Mouse (Mus musculus): ENCODE data around the gene Ski. TPM values are rescaled to one million over a fixed set of nuclear protein-coding genes. Genes with fewer than 3 reads are reported as not detected.

Ski gene
- total RNA-seq, 2 experiments from 2014 or later, result 106 to 111 TPM

GRCm38 (mm10) chr4:155151845-155152244 lies 70.5 kb downstream of the Ski start:
- DNase-seq (ENCODE audit: low spot score in 2 of 2), result no peak

DNA sequence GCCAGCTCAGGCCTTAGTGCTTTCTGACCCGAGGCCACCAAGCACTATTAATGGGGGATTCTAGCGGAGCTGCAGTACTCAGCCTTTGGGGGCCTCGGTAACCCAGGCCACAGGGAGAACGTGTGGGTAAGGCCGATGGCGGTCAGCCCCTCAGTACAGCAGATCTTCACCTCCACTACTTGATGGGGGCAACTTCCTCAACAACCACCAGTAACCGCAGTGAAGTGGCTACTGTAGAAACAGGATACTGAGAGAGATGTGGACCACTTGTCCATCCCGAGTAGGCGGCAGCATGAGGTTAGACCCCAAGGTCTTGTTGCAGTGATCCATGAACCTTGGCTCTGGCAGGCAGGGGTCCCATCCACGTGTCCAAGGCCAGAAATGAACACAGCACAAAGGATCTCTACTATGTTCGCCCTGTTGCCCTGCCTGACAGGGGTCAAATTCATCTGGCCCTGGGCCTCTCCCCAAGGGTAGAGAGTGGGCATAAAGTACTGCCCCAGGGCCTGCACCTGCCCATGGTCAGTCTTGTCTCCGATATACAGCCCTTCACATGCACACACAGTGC lies 71.1 kb downstream of the Ski start:
- DNase-seq (ENCODE audit: low spot score in 2 of 2), result no peak

- peak; percentile 69 to 82 for DNase-seq (ENCODE audit: low spot score in 2 of 2)
These were observed 71.9 kb downstream of the Ski start for GRCm38 (mm10) chr4:155150276-155151113.

- DNase-seq (ENCODE audit: low spot score in 2 of 2), result no peak
These were observed 72.5 kb downstream of the Ski start for GRCm38 (mm10) chr4:155149941-155150275.

- DNase-seq (ENCODE audit: low spot score in 2 of 2), result no peak
These were observed 73.3 kb downstream of the Ski start for GRCm38 (mm10) chr4:155148910-155149698.

DNA sequence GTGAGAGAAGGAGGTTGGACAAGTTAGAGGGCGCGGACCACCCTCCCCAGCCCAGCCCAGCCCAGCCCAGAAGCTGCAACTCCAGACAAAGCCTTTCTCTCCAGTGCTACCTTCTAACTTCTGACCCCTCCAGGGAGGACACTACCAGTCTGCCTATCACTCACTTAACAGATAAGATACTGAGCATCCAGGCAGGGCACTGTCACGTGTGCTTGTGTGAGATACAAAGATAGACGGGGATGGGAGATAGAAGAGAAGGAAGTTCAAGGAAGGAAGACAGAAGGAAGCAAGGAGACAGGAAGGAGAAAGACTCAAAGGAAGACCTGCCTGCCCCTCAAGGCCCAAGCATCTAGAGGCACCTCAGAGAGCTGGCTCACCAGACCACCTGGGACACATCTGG lies 73.9 kb downstream of the Ski start:
- DNase-seq (ENCODE audit: low spot score in 2 of 2), result no peak

DNA sequence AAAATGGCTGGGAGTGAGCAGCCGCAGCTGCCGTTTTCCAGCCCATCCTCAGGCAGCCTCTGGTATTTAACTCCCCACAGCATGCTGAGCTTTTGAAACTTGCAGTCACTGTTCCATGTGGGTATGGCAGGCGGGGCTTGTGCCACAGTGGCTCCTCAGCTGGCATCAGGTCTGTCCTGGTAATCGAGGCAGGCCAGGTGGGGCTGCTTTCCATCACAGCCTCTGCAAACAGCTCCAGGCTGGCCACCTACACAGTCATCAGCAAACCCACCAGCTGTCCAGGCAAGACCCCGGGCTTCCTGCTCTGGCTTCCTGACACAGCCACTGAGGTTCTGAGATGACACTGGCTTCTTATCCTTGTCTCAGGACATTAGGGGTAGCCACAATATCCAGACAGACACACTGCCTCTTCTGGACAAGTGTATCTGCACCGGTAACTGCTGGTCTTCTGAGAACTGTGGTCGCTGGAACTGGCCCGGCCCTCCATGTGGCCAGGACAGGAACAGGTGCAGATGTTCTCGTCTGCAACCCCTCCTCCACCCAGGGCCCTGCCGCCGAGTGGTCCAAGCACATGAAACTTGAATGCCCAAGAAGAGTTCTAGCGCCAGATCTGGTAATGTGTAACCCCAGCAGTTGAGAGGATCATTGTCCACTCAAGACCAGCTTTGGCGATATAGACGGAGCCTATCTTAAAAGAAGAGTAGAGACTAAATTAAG lies 76.1 kb downstream of the Ski start:
- DNase-seq (ENCODE audit: low spot score in 2 of 2), result no peak

- no peak for DNase-seq (ENCODE audit: low spot score in 2 of 2)
These were observed 77.7 kb downstream of the Ski start for GRCm38 (mm10) chr4:155144548-155145180.

DNA sequence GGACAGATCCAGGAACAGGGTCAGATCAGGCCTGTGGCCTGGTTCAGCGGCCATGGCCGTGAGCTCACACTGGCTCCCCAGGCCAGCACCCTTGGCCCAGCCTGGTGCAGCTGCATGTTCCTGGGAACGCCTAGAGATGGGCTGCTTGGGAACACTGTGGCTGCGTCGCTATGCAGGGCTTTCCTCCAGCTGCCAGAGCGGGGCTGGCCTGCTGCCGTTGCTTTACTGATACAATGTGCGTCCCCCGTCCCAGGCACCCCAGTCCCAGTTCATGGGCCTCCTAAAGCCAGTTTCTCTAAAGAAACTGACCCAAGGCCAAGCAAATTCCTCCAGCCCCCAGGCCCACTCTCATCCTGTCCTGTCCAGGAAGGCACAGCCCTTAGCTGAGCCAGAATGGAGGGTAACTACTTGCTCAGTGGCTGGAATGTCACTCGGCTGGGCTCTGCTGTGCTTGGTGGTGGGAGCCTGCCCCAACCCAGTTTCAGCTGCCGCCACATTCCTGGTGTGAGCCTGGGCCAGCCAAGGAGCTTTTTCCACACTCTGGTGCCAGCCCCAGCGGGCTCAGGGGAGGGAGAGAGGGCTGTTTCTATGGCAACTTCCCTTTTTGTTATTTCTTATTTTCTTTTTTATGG lies 78.4 kb downstream of the Ski start:
- no peak for DNase-seq (ENCODE audit: low spot score in 2 of 2)

DNA sequence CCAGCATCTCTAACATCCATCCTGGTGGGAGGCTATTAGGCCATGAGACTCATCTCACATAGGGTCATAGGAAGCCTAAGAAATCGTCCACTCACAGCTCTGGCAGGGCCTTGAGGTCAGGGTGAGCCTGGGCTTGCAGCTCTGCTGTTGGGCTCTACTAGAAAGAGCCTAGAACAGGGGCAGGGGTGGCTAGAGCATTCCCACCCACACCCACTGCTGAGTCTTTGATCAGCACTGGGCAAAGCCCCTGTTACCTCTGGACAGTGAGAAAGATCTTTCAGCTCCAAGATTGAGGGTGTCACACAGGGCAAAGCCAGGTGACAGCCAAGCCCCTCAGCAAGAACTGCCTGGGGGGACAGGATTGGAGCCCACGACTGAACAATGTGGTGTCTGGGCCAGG lies 79.0 kb downstream of the Ski start:
- no peak for DNase-seq (ENCODE audit: low spot score in 2 of 2)

DNA sequence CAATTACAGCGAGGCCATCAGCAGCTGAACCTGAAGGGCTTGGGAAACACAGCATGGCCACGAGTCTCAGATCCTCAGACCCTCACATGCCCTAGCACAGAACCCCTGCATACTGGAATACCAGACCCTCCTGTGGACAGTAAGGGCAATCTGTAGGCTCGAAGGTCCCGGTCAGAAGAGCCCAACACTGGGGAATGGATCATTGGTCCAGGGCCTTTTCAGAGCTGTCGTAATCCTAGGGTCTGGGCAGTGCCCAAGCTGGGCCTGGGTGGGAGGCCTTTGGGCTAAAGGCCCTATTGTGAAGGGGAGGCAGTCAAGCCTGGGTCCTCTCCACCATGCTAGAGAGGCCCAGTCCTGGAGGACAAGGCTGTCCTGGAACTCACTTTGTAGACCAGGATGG lies 79.6 kb downstream of the Ski start:
- no peak for DNase-seq (ENCODE audit: low spot score in 2 of 2)

DNA sequence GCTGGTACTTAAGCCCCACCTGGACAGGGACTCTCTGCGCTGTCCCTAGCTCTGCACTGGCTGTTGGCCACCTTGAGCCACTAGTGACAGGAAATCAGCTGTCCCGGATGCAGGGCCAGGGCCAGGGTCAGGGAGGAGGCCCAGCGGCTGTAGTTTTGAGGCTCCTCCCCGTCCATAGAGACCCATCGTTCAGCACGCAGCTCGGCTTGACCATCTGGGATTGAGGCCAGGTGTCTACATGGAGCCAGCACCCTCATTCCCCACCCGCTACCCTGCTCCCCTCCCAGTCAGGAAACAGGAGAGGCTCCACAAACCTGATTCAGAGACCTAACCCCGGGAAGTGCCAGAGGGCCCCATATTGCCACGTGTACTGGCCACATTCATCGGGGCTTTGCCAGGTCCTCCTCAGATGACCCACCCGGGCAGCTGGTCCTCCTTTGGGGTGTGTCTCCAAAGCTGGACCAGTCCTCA lies 81.6 kb downstream of the Ski start:
- no peak for DNase-seq (ENCODE audit: low spot score in 2 of 2)

DNA sequence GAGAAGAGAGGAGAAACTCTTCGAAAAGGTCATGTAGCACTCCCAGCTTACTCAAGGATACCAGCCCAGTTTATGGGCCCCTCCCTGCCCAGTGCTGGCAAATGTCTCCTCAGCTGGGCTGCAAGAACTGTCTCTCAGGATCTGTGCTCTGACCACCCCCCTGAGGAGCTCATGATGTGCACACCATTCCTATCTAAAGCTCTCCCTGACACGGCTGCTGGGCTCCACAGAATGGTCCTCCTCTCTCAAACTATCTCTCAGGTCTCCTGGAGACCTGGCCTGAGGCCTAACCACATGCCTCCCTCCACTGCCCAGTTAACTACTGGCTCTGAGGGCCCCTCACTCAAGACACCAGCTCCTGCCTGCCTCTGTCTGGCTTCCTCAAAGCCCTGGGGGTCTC lies 82.2 kb downstream of the Ski start:
- no peak for DNase-seq (ENCODE audit: low spot score in 2 of 2)

GRCm38 (mm10) chr4:155139281-155140045 lies 82.9 kb downstream of the Ski start:
- no peak for DNase-seq (ENCODE audit: low spot score in 2 of 2)

- DNase-seq (ENCODE audit: low spot score in 2 of 2), result no peak
These were observed 83.9 kb downstream of the Ski start for GRCm38 (mm10) chr4:155138451-155138850.

DNA sequence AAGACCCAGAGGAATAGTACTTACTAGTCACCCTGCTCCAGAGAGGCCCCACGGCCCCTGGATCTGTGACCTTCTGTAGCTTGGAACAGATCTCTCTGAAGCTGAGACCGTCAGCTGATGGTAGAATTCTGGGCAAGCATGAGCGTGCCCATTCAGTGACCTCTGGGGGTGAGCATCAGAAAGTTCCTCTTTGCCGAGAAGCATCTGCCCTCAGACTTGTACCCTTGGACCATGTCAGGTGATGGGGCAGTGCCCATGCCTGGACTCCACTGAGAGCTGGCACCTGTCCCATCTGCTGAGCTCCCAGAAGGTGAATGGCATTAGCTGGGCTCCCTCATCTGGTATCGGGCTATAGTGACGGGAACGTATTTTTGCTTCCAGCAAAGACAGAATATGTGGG lies 84.5 kb downstream of the Ski start:
- DNase-seq (ENCODE audit: low spot score in 2 of 2), result no peak

DNA sequence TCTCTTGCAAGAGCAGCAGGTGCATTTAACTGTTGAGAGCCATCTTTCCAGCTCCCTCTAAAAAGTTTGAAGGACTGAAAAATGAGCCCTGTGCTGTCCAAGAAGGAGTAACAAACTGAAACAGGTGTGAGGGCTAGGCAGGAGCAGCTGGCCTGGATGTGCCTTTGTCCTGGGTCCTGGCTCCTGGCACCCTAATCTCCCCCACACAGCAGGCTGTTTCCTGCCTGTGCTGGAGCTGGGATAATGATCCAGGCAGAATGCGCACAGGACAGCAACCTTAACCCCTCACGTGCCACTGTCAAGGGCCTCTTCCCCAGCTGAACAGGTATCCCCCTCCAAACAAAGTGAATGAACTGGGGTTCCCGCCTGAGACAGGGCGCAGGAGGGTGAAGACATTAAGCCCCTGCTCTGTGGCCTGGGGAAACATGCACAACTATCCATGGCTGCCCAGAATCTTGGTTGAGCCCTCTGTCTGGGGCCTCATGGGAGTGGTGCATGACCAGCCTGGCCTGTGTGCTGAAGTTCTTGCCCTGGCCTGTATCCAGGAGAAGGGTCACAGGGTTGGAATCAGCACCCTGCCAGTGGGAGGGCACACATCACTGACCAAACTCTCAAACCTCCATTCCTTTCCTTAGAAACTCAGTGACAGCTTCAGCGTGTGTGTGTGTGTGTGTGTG lies 86.3 kb downstream of the Ski start:
- no peak for DNase-seq (ENCODE audit: low spot score in 2 of 2)

DNA sequence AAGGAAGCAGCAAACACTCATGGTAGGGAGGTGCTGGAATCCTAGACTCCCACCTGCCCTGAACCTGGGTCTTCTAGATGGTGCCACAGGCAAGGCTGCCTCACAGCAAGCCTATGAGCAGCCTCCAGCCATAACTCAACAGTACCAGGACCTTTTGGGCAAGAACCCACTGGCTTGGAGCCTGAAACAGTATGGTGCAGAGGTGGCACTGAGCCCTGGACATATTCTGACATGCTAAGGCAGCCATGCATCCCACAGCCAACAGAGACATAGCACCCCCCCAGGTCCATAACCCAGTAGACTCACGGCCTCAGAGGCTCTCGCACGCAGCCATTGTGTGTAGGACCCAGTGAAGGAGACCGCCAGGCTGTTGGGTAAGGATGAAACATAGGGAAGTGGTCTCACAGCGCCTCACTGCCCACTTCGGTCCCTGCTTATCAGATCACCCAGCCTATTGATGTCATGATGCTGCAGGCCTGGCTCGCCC lies 87.7 kb downstream of the Ski start:
- DNase-seq (ENCODE audit: low spot score in 2 of 2), result no peak
